27 mouse cellular contexts compared by ENCODE assay signal in the genomic region with DNA sequence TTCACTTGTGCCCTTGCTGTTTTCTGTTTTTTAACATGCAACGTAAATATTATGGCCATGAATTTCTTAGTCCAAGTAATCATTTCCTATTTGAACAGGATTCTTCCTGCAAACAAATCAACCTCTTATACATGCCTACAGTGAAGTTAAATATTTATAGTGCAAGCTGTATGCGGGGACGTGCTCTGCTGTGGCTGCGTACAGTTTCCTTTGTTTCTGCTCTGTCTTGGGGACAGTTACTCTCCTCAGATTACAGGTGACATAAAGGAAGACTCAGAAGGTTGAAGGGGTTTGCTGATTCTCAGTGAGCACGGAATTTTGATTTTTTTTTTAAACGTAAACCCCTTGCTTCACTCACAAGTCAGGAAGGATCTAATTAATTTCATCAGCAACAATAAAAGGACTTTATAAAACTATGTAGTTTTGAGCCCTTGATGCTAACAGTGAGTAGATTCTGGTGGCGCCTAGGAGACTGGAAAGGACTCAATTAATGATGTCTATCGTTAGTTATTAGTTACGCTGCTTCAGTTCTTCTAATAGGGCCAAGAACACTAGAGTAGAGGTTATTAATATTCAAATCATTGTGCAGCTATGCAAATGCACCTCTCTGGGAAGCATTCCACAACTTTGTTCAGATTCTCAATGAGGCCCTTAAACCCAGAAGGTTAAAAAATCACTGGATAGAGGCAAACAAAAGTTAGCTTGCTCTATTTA. TPM values are rescaled to one million over a fixed set of nuclear protein-coding genes. Genes with fewer than 3 reads are reported as not detected.
DNase-seq lines count a peak whose midpoint lies in the region; ATAC-seq and TF ChIP-seq lines count a peak whose summit lies in the region.
"Had no signal": no experiment of that assay in that cellular context is flagged by ENCODE, and none has a peak within 500 bp of the region (broad histone marks: within the 10 kb centered on the region; RNA-seq: fewer than 3 reads in every experiment).

No protein-coding gene starts in this region.

- WGBS in forebrain, embryonic 11.5 days: 58% methylated on average over 9 of the region's 9 CpGs
- WGBS in forebrain, embryonic 10.5 days: 76% methylated on average over 9 of the region's 9 CpGs
- 58% methylated on average over 9 of the region's 9 CpGs for WGBS in hindbrain, embryonic 12.5 days
- WGBS in hindbrain, embryonic 13.5 days: 53% methylated on average over 9 of the region's 9 CpGs

- no peak for DNase-seq in forebrain, embryonic 11.5 days (ENCODE audit: low spot score)
- DNase-seq in forebrain, embryonic 10.5 days (ENCODE audit: extremely low spot score, low spot score): no peak
- peak; percentile 68 for DNase-seq in brain, embryonic 14.5 days (ENCODE audit: low read depth)
- peak; percentile 55 for DNase-seq in retina, embryonic 14.5 days (ENCODE audit: low spot score)
- DNase-seq in left cerebral cortex, postnatal 14 days (ENCODE audit: low spot score in 2 of 2): no peak
- DNase-seq: adrenal gland, postnatal 14 days; cerebellum, adult 8-10 months; gastrocnemius, postnatal 25 days; heart, adult 2 months; heart, postnatal 14 days; kidney, adult 2 months; layer of hippocampus, adult 9-11 months; left cerebral cortex, postnatal 4 days; lung, postnatal 36 days; thymus, adult 18-20 months; thymus, postnatal 36 days had no signal

- H3K4me2 ChIP-seq in forebrain, embryonic 11.5 days (ENCODE audit: low read depth, low read length, severe bottlenecking): no peak overlapping the region
- no peak overlapping the region for H3K4me2 ChIP-seq in hindbrain, embryonic 12.5 days (replicated peaks)
- H3K4me2 ChIP-seq in hindbrain, embryonic 13.5 days: no peak overlapping the region
- H3K4me2 ChIP-seq: embryonic facial prominence, embryonic 15.5 days; heart, embryonic 13.5 days; limb, embryonic 15.5 days; liver, embryonic 15.5 days; lung, embryonic 15.5 days; neural tube, embryonic 12.5 days had no signal

- no peak for TF ChIP-seq CTCF in brain, embryonic 14.5 days (IDR thresholded peaks at IDR 0.05; ENCODE audit: borderline replicate concordance, extremely low read depth, insufficient read depth, insufficient read length)

- no peak overlapping the region for H3K4me3 ChIP-seq in forebrain, embryonic 11.5 days (ENCODE audit: low read depth, low read length)
- no peak overlapping the region for H3K4me3 ChIP-seq in forebrain, embryonic 10.5 days
- no peak overlapping the region for H3K4me3 ChIP-seq in hindbrain, embryonic 12.5 days
- H3K4me3 ChIP-seq in hindbrain, embryonic 13.5 days: no peak overlapping the region
- H3K4me3 ChIP-seq: embryonic facial prominence, embryonic 15.5 days; heart, adult 2 months; heart, embryonic 13.5 days; limb, embryonic 15.5 days; liver, embryonic 15.5 days; lung, embryonic 15.5 days; megakaryocyte, embryonic 14.5 days; neural tube, embryonic 12.5 days had no signal

- peak; percentile 54; the same call in 1 of the 2 replicates for ATAC-seq in forebrain, embryonic 11.5 days (replicated peaks; ENCODE audit: low FRiP score)
- 0 out of 2 replicates have a peak, but pooled peaks have one; percentile 23 for ATAC-seq in hindbrain, embryonic 12.5 days (ENCODE audit: low FRiP score)
- no peak for ATAC-seq in hindbrain, embryonic 13.5 days (ENCODE audit: low FRiP score)

- no peaks in the 10 kb centered on the region for H3K4me1 ChIP-seq in forebrain, embryonic 11.5 days (replicated peaks; ENCODE audit: control insufficient read depth, insufficient read depth, low read length)
- H3K4me1 ChIP-seq in forebrain, embryonic 10.5 days: peaks cover 7% of the 10 kb centered on the region; the same call in 1 of the 2 replicates
- no peaks in the 10 kb centered on the region for H3K4me1 ChIP-seq in hindbrain, embryonic 12.5 days
- H3K4me1 ChIP-seq in hindbrain, embryonic 13.5 days (replicated peaks): no peaks in the 10 kb centered on the region
- H3K4me1 ChIP-seq: embryonic facial prominence, embryonic 15.5 days; heart, embryonic 13.5 days; limb, embryonic 15.5 days; liver, embryonic 15.5 days; lung, embryonic 15.5 days; neural tube, embryonic 12.5 days had no signal

- intact Hi-C loops in left cerebral cortex, postnatal 14 days (cut with DNase I): no loop called here

- H3K27me3 ChIP-seq in forebrain, embryonic 11.5 days (ENCODE audit: control insufficient read depth, insufficient read depth, low read length): no peaks in the 10 kb centered on the region
- no peaks in the 10 kb centered on the region for H3K27me3 ChIP-seq in forebrain, embryonic 10.5 days (ENCODE audit: poor library complexity, severe bottlenecking)
- H3K27me3 ChIP-seq in hindbrain, embryonic 12.5 days: no peaks in the 10 kb centered on the region
- no peaks in the 10 kb centered on the region for H3K27me3 ChIP-seq in hindbrain, embryonic 13.5 days
- H3K27me3 ChIP-seq: embryonic facial prominence, embryonic 15.5 days; heart, embryonic 13.5 days; limb, embryonic 15.5 days; liver, embryonic 15.5 days; lung, embryonic 15.5 days; megakaryocyte, embryonic 14.5 days; neural tube, embryonic 12.5 days had no signal

- no peak overlapping the region for H3K9ac ChIP-seq in forebrain, embryonic 11.5 days (ENCODE audit: low read length)
- no peak overlapping the region for H3K9ac ChIP-seq in hindbrain, embryonic 12.5 days
- H3K9ac ChIP-seq in hindbrain, embryonic 13.5 days: no peak overlapping the region
- H3K9ac ChIP-seq: embryonic facial prominence, embryonic 15.5 days; heart, embryonic 13.5 days; limb, embryonic 15.5 days; liver, embryonic 15.5 days; lung, embryonic 15.5 days; neural tube, embryonic 12.5 days had no signal

- H3K9me3 ChIP-seq in forebrain, embryonic 11.5 days (ENCODE audit: control insufficient read depth, low read length): no peaks in the 10 kb centered on the region
- no peaks in the 10 kb centered on the region for H3K9me3 ChIP-seq in forebrain, embryonic 10.5 days
- no peaks in the 10 kb centered on the region for H3K9me3 ChIP-seq in hindbrain, embryonic 12.5 days (replicated peaks)
- peaks cover 7% of the 10 kb centered on the region for H3K9me3 ChIP-seq in hindbrain, embryonic 13.5 days
- H3K9me3 ChIP-seq: embryonic facial prominence, embryonic 15.5 days; limb, embryonic 15.5 days; liver, embryonic 15.5 days; lung, embryonic 15.5 days; megakaryocyte, embryonic 14.5 days; neural tube, embryonic 12.5 days had no signal

- no peaks in the 10 kb centered on the region for H3K36me3 ChIP-seq in forebrain, embryonic 11.5 days (ENCODE audit: control insufficient read depth, insufficient read depth, low read length)
- no peaks in the 10 kb centered on the region for H3K36me3 ChIP-seq in forebrain, embryonic 10.5 days (replicated peaks)
- no peaks in the 10 kb centered on the region for H3K36me3 ChIP-seq in hindbrain, embryonic 12.5 days
- no peaks in the 10 kb centered on the region for H3K36me3 ChIP-seq in hindbrain, embryonic 13.5 days
- H3K36me3 ChIP-seq: embryonic facial prominence, embryonic 15.5 days; heart, embryonic 13.5 days; limb, embryonic 15.5 days; liver, embryonic 15.5 days; lung, embryonic 15.5 days; neural tube, embryonic 12.5 days had no signal

- TF ChIP-seq POLR2A in brain, embryonic 14.5 days (IDR thresholded peaks at IDR 0.05; ENCODE audit: borderline replicate concordance, extremely low read depth, insufficient read depth, insufficient read length, poor library complexity, severe bottlenecking): no peak

- H3K27ac ChIP-seq in forebrain, embryonic 11.5 days (ENCODE audit: low read depth, low read length): no peak overlapping the region
- no peak overlapping the region for H3K27ac ChIP-seq in forebrain, embryonic 10.5 days
- no peak overlapping the region for H3K27ac ChIP-seq in hindbrain, embryonic 12.5 days
- no peak overlapping the region for H3K27ac ChIP-seq in hindbrain, embryonic 13.5 days
- H3K27ac ChIP-seq: embryonic facial prominence, embryonic 15.5 days; heart, adult 2 months; heart, embryonic 13.5 days; kidney, postnatal 0 days; limb, embryonic 15.5 days; liver, embryonic 15.5 days; lung, embryonic 15.5 days; neural tube, embryonic 12.5 days had no signal

RNA-seq across cellular contexts. Expression of a gene that starts 19.9 kb away (rescaled TPM):
- polyA plus RNA-seq in forebrain, embryonic 11.5 days (2014; fragmentation: Nextera tagmentation; extraction: Ambion mirVana): 0.45 and 0.81 TPM in 2 replicates
- polyA plus RNA-seq in forebrain, embryonic 10.5 days (2016; fragmentation: Nextera tagmentation; extraction: Ambion mirVana): 0.07 and 0.20 TPM in 2 replicates
- polyA plus RNA-seq in hindbrain, embryonic 12.5 days (2016; fragmentation: Nextera tagmentation; extraction: Ambion mirVana): 0.72 and 0.76 TPM in 2 replicates
- polyA plus RNA-seq in hindbrain, embryonic 13.5 days (2015; fragmentation: Nextera tagmentation; extraction: Ambion mirVana): 0.22 and 0.62 TPM in 2 replicates
- polyA plus RNA-seq in brain, embryonic 14.5 days (2012; rRNA removed): 0.26 and 0.34 TPM in 2 replicates
- 1 to 10 TPM; 6.2 to 7.3 TPM for total RNA-seq in left cerebral cortex, postnatal 14 days (2021)
- total RNA-seq: common myeloid progenitor, adult 5-6 weeks had no signal

Comparison
In these comparisons a context has a peak if more than half of its experiments do, and no peak if none do; other contexts are left out.
1. DNase-seq: peak in brain, embryonic 14.5 days (single experiment) and retina, embryonic 14.5 days (single experiment); none in forebrain, embryonic 11.5 days (single experiment), forebrain, embryonic 10.5 days (single experiment) and left cerebral cortex, postnatal 14 days (0 of 2).